Mouse (Mus musculus): ENCODE data around the gene Sccpdh. TPM values are rescaled to one million over a fixed set of nuclear protein-coding genes. Genes with fewer than 3 reads are reported as not detected.

Gene Sccpdh
- polyA plus RNA-seq, 1 experiment from 2014 or later: 15.8 TPM

DNA sequence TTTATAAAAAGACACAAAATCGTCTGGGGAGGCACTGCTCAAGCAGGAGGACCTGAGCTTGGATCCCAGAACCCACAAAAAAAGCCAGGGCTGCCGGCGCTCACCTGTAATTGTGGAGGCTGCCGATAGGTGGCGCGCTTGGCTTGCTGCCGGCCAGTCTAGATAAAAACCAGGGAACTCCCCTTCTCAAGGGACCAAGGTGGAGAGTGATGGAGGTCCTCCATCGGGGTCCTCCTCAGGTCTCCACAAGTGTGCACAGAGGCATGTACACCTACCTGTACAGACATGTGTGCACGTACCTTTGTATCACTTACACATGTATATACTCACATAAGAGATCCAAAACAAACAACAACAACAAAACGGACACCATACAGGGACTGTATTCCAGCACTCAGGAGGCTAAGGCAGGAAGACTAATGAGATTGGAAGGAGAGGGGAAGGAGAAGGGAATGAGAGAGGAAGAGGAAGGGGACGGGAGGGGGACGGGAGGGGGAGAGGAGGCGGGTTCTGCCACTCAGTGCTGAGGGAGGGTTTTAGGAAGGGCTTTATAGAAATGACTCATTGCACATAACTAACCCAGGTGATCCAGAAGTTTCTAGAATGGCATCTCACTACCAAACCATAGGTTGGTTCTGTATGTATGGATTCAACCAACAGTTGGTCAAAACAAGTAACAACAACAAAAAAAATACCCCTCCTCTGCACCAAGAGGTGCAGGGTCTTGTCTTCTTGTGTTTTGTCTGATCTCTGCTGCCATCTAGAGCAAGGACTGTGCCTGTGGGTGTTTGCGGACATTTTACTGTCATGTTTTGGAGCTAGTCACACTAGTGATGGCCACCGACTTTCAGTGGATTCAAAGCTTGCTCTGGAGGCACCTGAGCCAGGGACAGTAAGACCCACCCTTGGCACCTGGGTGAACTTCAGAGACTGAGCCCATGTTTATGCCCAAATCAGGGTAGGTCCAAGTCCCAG is 66.8 kb downstream of the Sccpdh start:
- H3K36me3 ChIP-seq (ENCODE audit: inconsistent target): no peaks in the 10 kb centered on the region
- no peak overlapping the region for H3K27ac ChIP-seq
- WGBS (ENCODE audit: missing documents): 32% methylated on average over 14 of the region's 15 CpGs
- H3K79me2 ChIP-seq (ENCODE audit: inconsistent target): no peaks in the 10 kb centered on the region
- no peak overlapping the region for H3K4me3 ChIP-seq (ENCODE audit: inconsistent target)

- no peak overlapping the region for H3K27ac ChIP-seq
- 93% methylated on average over 3 of the region's 3 CpGs for WGBS (ENCODE audit: missing documents)
- no peaks in the 10 kb centered on the region for H3K79me2 ChIP-seq (ENCODE audit: inconsistent target)
- no peak overlapping the region for H3K4me3 ChIP-seq (ENCODE audit: inconsistent target)
- no peaks in the 10 kb centered on the region for H3K36me3 ChIP-seq (ENCODE audit: inconsistent target)
Observed at GRCm38 (mm10) chr1:179736483-179736882, 68.5 kb downstream of the Sccpdh start.

Other genes with a start within 250 kb of the Sccpdh start
- 3.7 to 6.1 TPM (median 5.1 TPM) in 3 replicates for gene Smyd3, start 150.2 kb upstream of the Sccpdh start, polyA plus RNA-seq (2018)
- gene Tfb2m, start 121.9 kb upstream of the Sccpdh start, polyA plus RNA-seq (2018): 15.8 to 18.1 TPM (median 16.3 TPM) in 3 replicates
- 6.0 to 6.8 TPM (median 6.3 TPM) in 3 replicates for gene Cnst, start 121.8 kb upstream of the Sccpdh start, polyA plus RNA-seq (2018)
- not detected in 3 replicates for gene Kif28, start 77.1 kb downstream of the Sccpdh start, polyA plus RNA-seq (2018)
- not detected in 3 replicates for gene Gm10518, start 135.2 kb downstream of the Sccpdh start, polyA plus RNA-seq (2018)
- gene Ahctf1, start 135.5 kb downstream of the Sccpdh start, polyA plus RNA-seq (2018): 13.3 to 22.7 TPM (median 21.5 TPM) in 3 replicates